Mouse (Mus musculus) liver, adult 2 months (tissue): ENCODE data around the gene Clcn7.

Experiments
- CTCF ChIP-seq: fragments of 200-500 bp; IDR thresholded peaks from 2 replicates; pipeline ENCODE4 v1.5.1; 2011; ENCODE audit warnings: low read depth, low read length, control low read depth
- POLR2A ChIP-seq: fragments of 200-500 bp; IDR thresholded peaks from 2 replicates; pipeline ENCODE4 v1.6.1; 2011; ENCODE audit warnings: low read length, control low read depth; ENCODE audit not compliant: insufficient read depth; ENCODE audit errors: extremely low read depth

DNA sequence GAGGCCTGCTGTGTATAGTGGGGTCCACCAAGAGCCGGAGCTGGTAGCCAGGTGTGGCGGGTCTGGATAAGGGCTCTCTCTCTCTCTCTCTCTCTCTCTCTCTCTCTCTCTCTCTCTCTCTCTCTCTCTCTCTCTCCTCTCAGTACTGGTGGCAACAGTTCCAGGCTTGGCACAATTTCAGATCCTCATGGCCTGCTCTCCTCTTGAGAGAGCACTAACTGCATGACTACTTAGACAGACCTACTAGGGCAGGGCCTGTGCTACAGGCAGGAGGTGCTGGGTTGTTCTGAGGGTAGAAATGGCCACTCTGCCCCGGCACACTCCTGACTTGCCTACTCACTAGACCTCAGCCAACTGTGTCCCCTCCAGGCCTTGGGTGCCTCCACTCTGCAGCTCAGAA lies 39.4 kb downstream of the Clcn7 start:
- TF ChIP-seq POLR2A (no peak), CTCF (no peak)
